Mouse (Mus musculus) hindbrain, embryonic 13.5 days (tissue): ENCODE data around the gene Rnf144a. TPM values are rescaled to one million over a fixed set of nuclear protein-coding genes. Genes with fewer than 3 reads are reported as not detected.
"Not testable (repeated sequence)": the region's sequence is repeated elsewhere in the genome, so short reads cannot be mapped to it uniquely, and the experiment has no call there.

ENCODE experiments used
- ATAC-seq: fragments of 200-750 bp; cut with Nextera tagmentation; 2 replicates; pipeline ENCODE4 v1.8.0; 2017; ENCODE audit warnings: moderate TSS enrichment; ENCODE audit not compliant: low FRiP score
- H3K27ac ChIP-seq: fragments of 300-500 bp; sonication (generic); 2 replicates; pipeline ENCODE4 v1.5.1; 2015; ENCODE audit warnings: inconsistent platforms, mild to moderate bottlenecking, moderate library complexity
- H3K27me3 ChIP-seq: fragments of 300-500 bp; sonication (generic); 2 replicates; pipeline ENCODE4 v1.6.1; 2015; ENCODE audit warnings: mild to moderate bottlenecking, inconsistent platforms
- H3K36me3 ChIP-seq: fragments of 300-500 bp; sonication (generic); 2 replicates; pipeline ENCODE4 v1.6.1; 2015; ENCODE audit warnings: mild to moderate bottlenecking, inconsistent platforms
- H3K4me1 ChIP-seq: fragments of 300-500 bp; sonication (generic); replicated peaks from 2 replicates; pipeline ENCODE4 v1.6.1; 2015; ENCODE audit warnings: inconsistent platforms
- H3K4me2 ChIP-seq: fragments of 300-500 bp; sonication (generic); 2 replicates; pipeline ENCODE4 v1.6.1; 2015; ENCODE audit warnings: inconsistent platforms, mild to moderate bottlenecking, moderate library complexity
- H3K4me3 ChIP-seq: fragments of 300-500 bp; sonication (generic); 2 replicates; pipeline ENCODE4 v1.5.1; 2015; ENCODE audit warnings: mild to moderate bottlenecking, inconsistent platforms
- H3K9ac ChIP-seq: fragments of 300-500 bp; sonication (generic); 2 replicates; pipeline ENCODE4 v1.6.1; 2015; ENCODE audit warnings: mild to moderate bottlenecking, inconsistent platforms
- H3K9me3 ChIP-seq: fragments of 300-500 bp; sonication (generic); 2 replicates; pipeline ENCODE4 v1.6.1; 2016; ENCODE audit warnings: inconsistent platforms
- WGBS: fragments of 180-500 bp; shearing (Covaris S2); methylation state at CpG from one replicate; pipeline ENCODE4 v1.1.7; 2015; 5-methylcytosine and 5-hydroxymethylcytosine counted together
- microRNA-seq: library from miRNA; unstranded; fragments of <30 nt; microRNA quantifications from one replicate; pipeline ENCODE4, GENCODE M21; 2016
- polyA plus RNA-seq: library from polyadenylated mRNA; unstranded; fragments of >200 nt; fragmentation: Nextera tagmentation; extraction: Ambion mirVana; gene quantifications from 2 replicates; pipeline ENCODE4 v1.2.1, GENCODE M21; 2015

The Rnf144a gene
- polyA plus RNA-seq, 1 experiment from 2014 or later = 26.0 TPM

DNA sequence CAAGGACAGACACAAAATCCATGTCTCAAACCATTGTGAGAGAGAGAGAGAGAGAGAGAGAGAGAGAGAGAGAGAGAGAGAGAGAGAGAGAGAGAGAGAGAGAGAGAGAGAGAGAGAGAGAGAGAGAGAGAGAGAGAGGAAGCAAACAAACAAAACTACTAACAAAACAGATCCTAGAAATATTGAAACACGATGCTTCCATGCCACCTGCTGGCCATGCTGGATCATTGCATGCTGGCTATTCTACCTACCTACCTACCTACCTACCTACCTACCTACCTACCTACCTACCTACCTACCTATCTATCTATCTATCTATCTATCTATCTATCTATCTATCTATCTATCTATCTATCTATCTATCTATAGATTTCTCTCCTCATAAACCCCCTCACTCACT is 119.1 kb downstream of the Rnf144a start:
- not testable (repeated sequence) for H3K9ac ChIP-seq, H3K27ac ChIP-seq, H3K9me3 ChIP-seq, H3K4me1 ChIP-seq, H3K4me3 ChIP-seq, H3K4me2 ChIP-seq, ATAC-seq, H3K27me3 ChIP-seq, H3K36me3 ChIP-seq
- WGBS = 0% methylated on average over 1 of the region's 1 CpGs

DNA sequence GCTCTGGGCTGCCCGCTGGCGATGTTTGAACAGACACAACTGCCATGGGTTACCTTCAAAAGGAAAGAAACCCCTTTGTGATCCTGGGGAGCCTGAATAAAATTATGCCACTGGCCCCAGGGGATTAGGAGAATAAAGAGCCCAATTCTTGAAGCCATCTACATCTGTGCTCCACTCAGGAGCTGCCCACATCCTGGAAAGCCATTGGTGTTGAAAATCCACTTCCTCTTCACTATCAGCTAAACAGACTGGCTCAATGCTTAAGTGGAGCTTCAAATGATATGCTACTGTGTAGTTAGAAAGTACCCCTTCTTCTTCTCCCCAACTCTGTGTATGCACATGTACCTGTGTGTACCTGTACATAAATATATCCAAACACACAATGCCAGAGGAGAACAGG is 125.9 kb downstream of the Rnf144a start:
- no peaks in the 10 kb centered on the region for H3K36me3 ChIP-seq
- no peak for ATAC-seq

DNA sequence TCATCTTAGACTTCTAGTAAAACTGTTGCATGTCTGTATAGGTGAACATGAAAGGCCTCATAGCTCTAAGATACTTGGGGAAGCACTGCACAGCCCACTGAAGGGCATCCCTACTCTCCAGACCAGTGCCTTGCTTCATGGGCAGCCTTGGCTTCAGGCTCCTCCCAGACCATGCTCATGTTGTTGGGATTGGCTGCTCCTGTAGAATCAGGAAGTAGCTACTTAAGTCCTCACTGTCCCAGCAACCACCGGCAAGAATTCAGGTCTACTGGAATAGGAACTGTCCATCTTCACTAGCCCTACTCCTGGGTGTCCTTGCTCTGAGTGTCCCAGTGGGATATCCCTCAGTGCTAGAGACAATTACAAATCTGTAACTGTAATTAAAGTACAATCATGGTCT is 126.7 kb downstream of the Rnf144a start:
- Histone ChIP-seq H3K9ac (no peak overlapping the region), H3K27ac (no peak overlapping the region), H3K4me1 (peaks cover 14% of the 10 kb centered on the region), H3K36me3 (no peaks in the 10 kb centered on the region), H3K4me3 (no peak overlapping the region), H3K9me3 (no peaks in the 10 kb centered on the region), H3K4me2 (no peak overlapping the region), H3K27me3 (no peaks in the 10 kb centered on the region)
- no peak for ATAC-seq
- WGBS = 76% methylated on average over 1 of the region's 1 CpGs

More for the DNA sequence above, 125.9 kb downstream of the Rnf144a start:
- Histone ChIP-seq H3K4me1 (peaks cover 14% of the 10 kb centered on the region), H3K27ac (no peak overlapping the region), H3K4me2 (no peak overlapping the region), H3K9me3 (no peaks in the 10 kb centered on the region), H3K4me3 (no peak overlapping the region), H3K27me3 (no peaks in the 10 kb centered on the region), H3K9ac (no peak overlapping the region)
- WGBS = 86% methylated on average over 2 of the region's 2 CpGs

DNA sequence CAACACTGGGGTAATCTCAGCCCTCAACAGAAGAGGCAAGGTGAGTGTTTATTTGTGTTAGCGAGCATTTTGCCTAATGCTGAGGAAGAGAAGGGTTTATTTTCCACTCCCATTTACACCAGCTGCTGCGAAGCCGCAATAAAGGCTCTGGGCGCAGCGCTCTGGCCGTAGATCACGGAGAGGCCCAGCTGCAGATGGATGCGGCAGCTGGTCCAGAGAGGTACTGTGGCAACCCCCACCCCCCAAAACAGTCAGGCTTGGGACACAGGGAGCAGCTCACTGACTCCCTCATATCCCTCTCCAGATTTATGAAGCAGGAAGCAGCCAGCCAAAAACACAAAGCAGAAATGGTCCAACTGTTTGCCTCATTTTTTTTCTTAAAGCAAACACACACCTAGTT is 129.1 kb downstream of the Rnf144a start:
- no peaks in the 10 kb centered on the region for H3K27me3 ChIP-seq
- H3K9ac ChIP-seq = peak overlapping the region; percentile 35; the same call in 1 of the 2 replicates
- H3K4me3 ChIP-seq = no peak overlapping the region
- peak overlapping the region; percentile 70 for H3K27ac ChIP-seq
- no peaks in the 10 kb centered on the region for H3K36me3 ChIP-seq
- H3K4me2 ChIP-seq = no peak overlapping the region
- WGBS = 53% methylated on average over 8 of the region's 8 CpGs
- ATAC-seq = no peak
- H3K4me1 ChIP-seq = peaks cover 14% of the 10 kb centered on the region
- H3K9me3 ChIP-seq = no peaks in the 10 kb centered on the region

DNA sequence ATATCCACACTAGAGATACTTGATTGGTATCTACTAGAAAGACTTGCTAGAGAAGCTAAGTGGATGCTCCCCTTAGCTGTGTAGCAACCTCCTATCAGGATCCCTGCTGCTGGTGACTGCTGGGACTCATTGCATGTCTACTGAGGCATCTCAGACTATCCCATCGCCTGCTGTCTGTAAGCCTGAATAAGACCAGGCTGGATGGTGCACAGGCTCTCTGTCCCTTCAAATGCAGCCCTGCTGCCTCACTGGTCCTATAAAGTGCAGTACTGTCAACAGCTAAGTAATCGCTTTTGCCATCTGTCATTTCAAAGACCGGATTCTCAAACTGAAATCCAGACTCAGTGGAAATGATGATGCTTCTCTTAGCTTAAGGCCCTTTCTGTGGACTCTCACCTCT is 129.6 kb downstream of the Rnf144a start:
- WGBS = 81% methylated on average over 3 of the region's 3 CpGs
- no peaks in the 10 kb centered on the region for H3K36me3 ChIP-seq
- no peak for ATAC-seq
- H3K4me1 ChIP-seq = peaks cover 14% of the 10 kb centered on the region
- no peak overlapping the region for H3K4me2 ChIP-seq
- H3K9me3 ChIP-seq = no peaks in the 10 kb centered on the region
- H3K9ac ChIP-seq = peak overlapping the region; percentile 35; the same call in 1 of the 2 replicates
- no peaks in the 10 kb centered on the region for H3K27me3 ChIP-seq
- peak overlapping the region; percentile 70 for H3K27ac ChIP-seq
- no peak overlapping the region for H3K4me3 ChIP-seq

DNA sequence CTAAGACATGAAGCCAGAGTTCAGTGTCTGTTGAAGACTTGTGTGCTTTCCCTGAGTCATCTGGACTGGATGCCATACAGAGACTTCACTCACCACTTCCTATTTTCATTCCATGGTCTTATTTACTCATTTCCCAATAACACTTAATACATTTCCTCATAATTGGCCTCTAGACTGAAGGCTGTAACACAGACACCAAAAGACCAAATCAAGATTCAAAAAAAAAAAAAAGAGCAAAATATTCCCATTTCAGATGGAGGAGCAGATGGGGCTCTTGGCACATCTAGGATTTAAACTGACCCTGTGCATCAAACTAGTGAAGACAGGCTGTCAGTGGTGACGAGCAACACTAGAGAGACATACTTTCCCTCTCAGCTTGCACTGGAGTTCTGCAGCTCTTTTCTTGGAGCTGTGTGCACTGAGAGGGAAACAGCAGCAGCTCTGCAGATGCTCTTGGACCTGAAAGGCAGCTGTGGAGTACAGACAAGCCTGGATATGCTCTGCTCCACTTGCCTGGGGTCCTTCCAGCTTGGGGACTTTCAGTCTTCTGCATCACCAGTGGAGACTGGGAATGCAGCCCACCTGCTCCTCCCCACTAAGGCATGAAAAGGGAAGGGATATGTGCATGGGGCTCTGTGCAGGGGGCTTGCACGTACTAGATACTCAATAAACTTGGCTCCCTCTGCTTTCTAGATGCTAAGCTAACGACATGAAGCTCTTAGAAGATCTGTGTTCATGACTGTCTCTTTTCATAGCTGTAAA is 134.2 kb downstream of the Rnf144a start:
- H3K36me3 ChIP-seq = no peaks in the 10 kb centered on the region
- H3K9ac ChIP-seq = no peak overlapping the region
- H3K4me2 ChIP-seq = no peak overlapping the region
- no peaks in the 10 kb centered on the region for H3K9me3 ChIP-seq
- ATAC-seq = no peak
- H3K4me1 ChIP-seq = peaks cover 20% of the 10 kb centered on the region
- no peak overlapping the region for H3K4me3 ChIP-seq
- 0 out of 2 replicates have a peak overlapping the region, but pooled peaks have one; percentile 12 for H3K27ac ChIP-seq
- 79% methylated on average over 3 of the region's 3 CpGs for WGBS
- no peaks in the 10 kb centered on the region for H3K27me3 ChIP-seq

DNA sequence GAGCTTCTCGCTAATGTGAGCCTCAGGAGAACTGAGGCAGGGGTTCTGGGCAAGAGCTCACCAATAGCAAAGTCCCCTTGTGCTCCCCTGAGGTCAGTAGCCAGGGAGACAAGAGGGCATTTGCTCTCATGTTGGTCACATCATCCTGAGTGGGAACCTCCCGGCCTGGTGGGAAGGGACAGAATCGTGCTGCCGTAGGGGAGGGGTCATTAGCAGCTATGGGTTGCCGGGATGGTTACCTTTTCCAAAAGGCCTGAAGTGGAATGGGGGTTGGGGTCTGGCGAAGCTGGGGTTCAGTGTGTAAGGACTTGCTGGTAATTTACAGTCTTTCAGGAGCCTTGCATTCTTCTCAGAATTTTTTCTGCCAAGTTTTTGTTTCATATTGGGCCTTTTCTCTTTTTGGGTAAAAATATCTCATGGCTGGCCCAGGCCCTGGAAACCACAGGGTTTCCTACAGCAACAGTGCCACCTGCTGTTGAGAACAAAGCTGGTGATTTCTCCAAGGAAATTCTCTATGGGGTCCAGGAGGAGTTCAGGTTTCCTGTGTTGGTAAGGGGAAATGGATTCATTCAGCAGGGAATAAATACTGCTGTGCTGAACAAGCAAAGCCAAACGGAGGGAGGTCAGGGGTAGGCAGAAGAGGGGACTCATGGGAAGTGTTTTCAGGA is 137.9 kb downstream of the Rnf144a start:
- Histone ChIP-seq H3K4me1 (peaks cover 8% of the 10 kb centered on the region), H3K9ac (0 out of 2 replicates have a peak overlapping the region, but pooled peaks have one; percentile 13), H3K36me3 (no peaks in the 10 kb centered on the region), H3K27me3 (no peaks in the 10 kb centered on the region), H3K9me3 (no peaks in the 10 kb centered on the region), H3K4me3 (no peak overlapping the region), H3K27ac (no peak overlapping the region), H3K4me2 (no peak overlapping the region)
- WGBS = 37% methylated on average over 7 of the region's 7 CpGs
- peak; percentile 61; the same call in 1 of the 2 replicates for ATAC-seq

DNA sequence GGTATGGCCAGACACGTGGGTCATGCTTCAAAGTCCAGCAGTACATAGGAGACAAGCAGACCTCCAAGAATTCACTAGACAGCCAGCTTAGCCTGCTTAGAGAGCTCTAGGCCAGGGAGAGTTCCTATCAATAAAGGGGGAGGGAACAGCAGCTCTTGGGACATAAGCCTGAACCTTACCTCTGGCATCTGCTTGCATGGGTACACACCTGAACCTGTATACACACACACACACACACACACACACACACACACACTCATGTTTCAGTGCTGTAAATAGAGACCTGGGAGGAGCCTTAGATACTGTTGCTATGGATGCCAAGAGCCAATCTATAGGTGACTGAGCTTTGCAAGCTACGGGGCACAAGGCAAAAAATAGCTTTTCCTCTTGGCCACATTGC is 138.5 kb downstream of the Rnf144a start:
- H3K9ac ChIP-seq = 0 out of 2 replicates have a peak overlapping the region, but pooled peaks have one; percentile 13
- H3K36me3 ChIP-seq = no peaks in the 10 kb centered on the region
- no peaks in the 10 kb centered on the region for H3K9me3 ChIP-seq
- no peak overlapping the region for H3K27ac ChIP-seq
- H3K4me2 ChIP-seq = no peak overlapping the region
- ATAC-seq = peak; percentile 24; the same call in 1 of the 2 replicates
- 60% methylated on average over 2 of the region's 2 CpGs for WGBS
- H3K4me1 ChIP-seq = peaks cover 8% of the 10 kb centered on the region
- no peaks in the 10 kb centered on the region for H3K27me3 ChIP-seq
- H3K4me3 ChIP-seq = no peak overlapping the region

Small RNAs within 50 kb of the gene (microRNA-seq; reads per million reads assigned to microRNA genes)
- 3.7 reads per million, percentile 10 among the genes with 10 or more reads in this experiment for gene Mir6538

Other genes with a start within 250 kb of the Rnf144a start
- gene Rsad2, start 41.2 kb upstream of the Rnf144a start, polyA plus RNA-seq = 0.44 and 0.84 TPM in 2 replicates
- gene Cmpk2, start 54.0 kb upstream of the Rnf144a start, polyA plus RNA-seq = 11.4 and 13.2 TPM in 2 replicates